Mouse (Mus musculus) embryonic facial prominence, embryonic 15.5 days (tissue): ENCODE data around the gene Fam20b. TPM values are rescaled to one million over a fixed set of nuclear protein-coding genes. Genes with fewer than 3 reads are reported as not detected.

Experiments used
- ATAC-seq: fragments of 200-750 bp; cut with Nextera tagmentation; 2 replicates; pipeline ENCODE4 v1.8.0; 2017; ENCODE audit warnings: low read depth, moderate TSS enrichment; ENCODE audit not compliant: insufficient number of reproducible peaks, low FRiP score, low TSS enrichment
- H3K27ac ChIP-seq: fragments of 300-500 bp; sonication (generic); replicated peaks from 2 replicates; pipeline ENCODE4 v1.5.1; 2015; ENCODE audit warnings: mild to moderate bottlenecking, inconsistent platforms
- H3K27me3 ChIP-seq: fragments of 300-500 bp; sonication (generic); 2 replicates; pipeline ENCODE4 v1.6.1; 2015; ENCODE audit warnings: inconsistent platforms
- H3K36me3 ChIP-seq: fragments of 300-500 bp; sonication (generic); 2 replicates; pipeline ENCODE4 v1.6.1; 2015; ENCODE audit warnings: mild to moderate bottlenecking, inconsistent platforms
- H3K4me1 ChIP-seq: fragments of 300-500 bp; sonication (generic); 2 replicates; pipeline ENCODE4 v1.6.1; 2015; ENCODE audit warnings: inconsistent platforms
- H3K4me2 ChIP-seq: fragments of 300-500 bp; sonication (generic); replicated peaks from 2 replicates; pipeline ENCODE4 v1.6.1; 2015; ENCODE audit warnings: mild to moderate bottlenecking, inconsistent platforms
- H3K4me3 ChIP-seq: fragments of 300-500 bp; sonication (generic); replicated peaks from 2 replicates; pipeline ENCODE4 v1.5.1; 2015; ENCODE audit warnings: mild to moderate bottlenecking, inconsistent platforms
- H3K9ac ChIP-seq: fragments of 300-500 bp; sonication (generic); 2 replicates; pipeline ENCODE4 v1.6.1; 2015; ENCODE audit warnings: inconsistent platforms
- H3K9me3 ChIP-seq: fragments of 300-500 bp; sonication (generic); replicated peaks from 2 replicates; pipeline ENCODE4 v1.6.1; 2016; ENCODE audit warnings: inconsistent platforms
- WGBS: fragments of 180-500 bp; shearing (Covaris S2); methylation state at CpG from one replicate; pipeline ENCODE4 v1.1.7; 2015; 5-methylcytosine and 5-hydroxymethylcytosine counted together
- polyA plus RNA-seq: library from polyadenylated mRNA; unstranded; fragments of >200 nt; fragmentation: Nextera tagmentation; extraction: Ambion mirVana; gene quantifications from 2 replicates; pipeline ENCODE4 v1.2.1, GENCODE M21; 2015

The Fam20b gene
- polyA plus RNA-seq, 1 experiment from 2014 or later: 28.0 TPM

DNA sequence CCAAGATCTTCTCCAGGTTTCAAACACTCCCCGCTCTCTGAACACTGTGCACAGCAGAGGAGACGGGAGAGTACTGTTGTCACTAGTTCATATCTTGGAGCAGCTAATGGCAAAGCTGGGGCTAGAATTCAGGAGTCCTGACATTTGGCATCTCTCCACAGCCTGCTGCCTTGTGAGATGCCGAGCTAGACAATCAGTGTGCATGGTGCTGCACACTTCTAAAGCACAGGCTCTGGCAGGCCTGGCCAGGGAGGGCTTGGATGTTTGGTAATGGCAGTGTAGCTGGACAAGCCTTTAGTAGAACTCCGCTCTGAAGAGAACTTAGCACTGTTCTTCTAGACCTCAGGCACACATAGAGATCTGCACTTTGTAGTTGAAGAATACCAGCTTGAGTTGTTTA is 72.9 kb downstream of the Fam20b start:
- Histone ChIP-seq H3K4me2 (no peak overlapping the region), H3K27me3 (no peaks in the 10 kb centered on the region), H3K9ac (no peak overlapping the region), H3K36me3 (peaks cover 27% of the 10 kb centered on the region), H3K27ac (no peak overlapping the region), H3K4me1 (peaks cover 26% of the 10 kb centered on the region), H3K4me3 (no peak overlapping the region), H3K9me3 (no peaks in the 10 kb centered on the region)
- ATAC-seq: no peak
- WGBS: 79% methylated on average over 4 of the region's 4 CpGs

DNA sequence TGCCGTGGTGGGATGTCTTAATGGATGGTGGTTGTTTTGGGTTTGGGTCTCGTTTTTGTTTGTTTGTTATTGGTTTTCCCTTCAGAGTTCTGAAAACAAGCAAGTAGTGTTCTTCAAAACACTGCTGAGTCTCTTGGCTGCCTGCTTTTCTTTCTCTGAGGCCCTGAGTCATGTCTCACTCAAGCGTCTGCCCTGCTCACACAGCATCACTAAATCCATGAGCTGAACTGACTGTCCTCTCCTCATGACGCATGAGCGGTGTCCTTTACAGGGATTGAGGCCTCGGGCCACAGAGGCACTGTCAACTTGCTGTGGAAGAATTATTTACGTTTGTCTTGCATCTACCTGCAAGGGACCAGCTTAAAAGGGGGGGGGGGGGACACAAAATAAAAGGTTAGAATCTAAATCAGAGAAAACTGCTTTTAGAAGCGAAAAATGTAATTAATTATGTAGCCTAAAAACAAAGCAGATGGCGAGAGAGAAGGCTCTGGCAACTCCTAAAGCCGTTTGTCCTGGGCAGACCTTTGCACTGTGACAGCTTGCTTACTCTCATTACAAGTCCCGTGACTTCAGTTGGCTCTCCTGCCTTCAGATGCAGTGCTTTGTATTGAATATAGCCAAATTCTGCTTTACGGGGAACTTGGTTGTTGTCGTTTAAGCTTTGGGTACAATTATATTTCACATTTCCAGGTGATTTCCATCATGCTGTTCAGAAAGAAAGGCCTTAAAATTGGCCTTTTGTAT is 73.9 kb downstream of the Fam20b start:
- no peak overlapping the region for H3K4me3 ChIP-seq
- no peak for ATAC-seq
- WGBS: 51% methylated on average over 13 of the region's 13 CpGs
- peak overlapping the region; percentile 39; the same call in 1 of the 2 replicates for H3K27ac ChIP-seq
- H3K9ac ChIP-seq: no peak overlapping the region
- H3K4me2 ChIP-seq: no peak overlapping the region
- no peaks in the 10 kb centered on the region for H3K27me3 ChIP-seq
- H3K36me3 ChIP-seq: peaks cover 34% of the 10 kb centered on the region
- H3K9me3 ChIP-seq: no peaks in the 10 kb centered on the region
- peaks cover 26% of the 10 kb centered on the region for H3K4me1 ChIP-seq

DNA sequence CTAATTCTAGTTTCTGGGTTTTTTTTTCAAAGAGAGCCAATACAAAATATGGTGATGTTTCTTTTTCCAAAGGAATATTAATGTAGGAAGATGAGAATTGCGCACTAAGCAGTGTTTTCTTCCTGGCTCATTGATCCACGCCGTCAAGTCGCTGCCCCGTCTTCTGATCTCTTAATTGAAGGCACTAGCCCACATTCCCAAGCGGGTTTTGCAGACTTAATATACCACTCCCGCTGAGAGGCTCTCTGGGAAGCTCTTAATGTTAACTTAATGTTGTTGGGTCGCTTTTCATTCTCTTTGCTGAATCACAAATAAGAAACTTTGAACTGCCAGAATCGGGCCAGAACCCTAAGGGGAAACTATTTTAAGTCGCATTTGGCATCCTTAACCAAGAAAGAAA is 74.8 kb downstream of the Fam20b start:
- peaks cover 26% of the 10 kb centered on the region for H3K4me1 ChIP-seq
- no peak overlapping the region for H3K4me2 ChIP-seq
- no peaks in the 10 kb centered on the region for H3K27me3 ChIP-seq
- ATAC-seq: no peak
- H3K36me3 ChIP-seq: peaks cover 36% of the 10 kb centered on the region
- peak overlapping the region; percentile 39; the same call in 1 of the 2 replicates for H3K27ac ChIP-seq
- no peak overlapping the region for H3K4me3 ChIP-seq
- no peaks in the 10 kb centered on the region for H3K9me3 ChIP-seq
- no peak overlapping the region for H3K9ac ChIP-seq
- WGBS: 24% methylated on average over 10 of the region's 10 CpGs

DNA sequence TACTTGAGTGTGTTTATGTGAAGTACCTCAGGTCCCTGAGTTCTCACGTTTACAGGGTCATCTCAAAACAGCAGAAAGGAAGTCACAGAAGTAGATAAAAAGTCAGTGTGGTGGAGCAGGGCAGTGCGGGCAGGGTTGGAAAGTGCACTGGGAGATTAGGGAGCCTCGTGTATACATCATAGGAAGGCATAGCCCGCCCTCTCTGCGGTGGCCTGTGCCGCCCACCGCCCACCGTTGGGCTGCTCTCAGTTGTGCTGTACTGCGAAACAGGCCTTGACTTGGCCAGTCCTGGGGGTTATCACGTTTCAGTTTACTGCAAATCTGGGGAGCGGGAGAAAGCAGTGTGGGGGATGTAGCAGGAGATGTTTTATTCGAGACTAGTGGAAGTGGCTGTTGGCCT is 76.1 kb downstream of the Fam20b start:
- Histone ChIP-seq H3K27me3 (no peaks in the 10 kb centered on the region), H3K4me1 (peaks cover 26% of the 10 kb centered on the region), H3K4me3 (no peak overlapping the region), H3K4me2 (no peak overlapping the region), H3K36me3 (peaks cover 36% of the 10 kb centered on the region), H3K9ac (no peak overlapping the region), H3K9me3 (no peaks in the 10 kb centered on the region), H3K27ac (peak overlapping the region; percentile 48)
- ATAC-seq: peak; percentile 61; the same call in 1 of the 2 replicates
- 53% methylated on average over 12 of the region's 12 CpGs for WGBS

DNA sequence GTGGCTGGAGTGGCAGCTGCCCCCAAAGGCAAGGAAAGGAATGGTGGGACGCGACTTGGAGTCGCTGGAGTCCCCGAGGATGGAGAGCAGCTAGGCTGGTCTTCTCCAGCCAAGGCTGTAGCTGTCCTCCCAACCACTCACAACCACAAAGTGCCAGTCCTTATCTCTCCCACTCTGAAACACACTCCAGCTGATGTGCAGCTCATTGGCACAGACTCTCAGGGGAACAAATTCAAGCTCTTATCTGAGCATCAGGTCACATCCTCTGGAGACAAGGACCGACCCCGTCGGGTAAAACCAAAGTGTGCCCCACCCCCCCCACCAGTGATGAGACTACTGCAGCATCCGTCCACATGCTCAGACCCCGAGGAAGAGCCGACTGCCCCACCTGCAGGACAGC is 77.1 kb downstream of the Fam20b start:
- ATAC-seq: no peak
- Histone ChIP-seq H3K27ac (no peak overlapping the region), H3K4me3 (no peak overlapping the region), H3K4me1 (peaks cover 26% of the 10 kb centered on the region), H3K9ac (no peak overlapping the region), H3K36me3 (peaks cover 39% of the 10 kb centered on the region), H3K9me3 (no peaks in the 10 kb centered on the region), H3K4me2 (no peak overlapping the region), H3K27me3 (no peaks in the 10 kb centered on the region)
- WGBS: 89% methylated on average over 10 of the region's 10 CpGs

DNA sequence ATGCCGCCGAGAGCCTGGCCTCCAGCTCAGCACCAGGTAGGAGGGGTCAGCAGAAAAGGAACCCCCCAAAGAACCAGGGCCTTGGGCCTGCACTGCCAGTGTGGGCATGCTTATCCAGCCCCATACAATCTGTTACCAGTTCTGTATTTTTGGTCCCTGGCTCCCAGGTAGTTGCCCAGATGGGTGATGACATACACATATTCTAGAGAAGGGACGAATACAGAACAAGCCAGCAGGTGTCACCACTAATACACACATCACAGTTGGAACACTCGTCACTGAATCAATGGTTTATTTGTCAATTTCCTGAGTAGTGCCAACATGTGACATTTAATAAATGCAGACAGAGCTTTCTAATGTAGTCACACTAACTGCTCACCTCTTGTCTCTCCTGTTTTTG is 78.3 kb downstream of the Fam20b start:
- H3K9ac ChIP-seq: no peak overlapping the region
- H3K27ac ChIP-seq: no peak overlapping the region
- 70% methylated on average over 4 of the region's 4 CpGs for WGBS
- H3K4me1 ChIP-seq: peaks cover 26% of the 10 kb centered on the region
- no peak overlapping the region for H3K4me3 ChIP-seq
- H3K9me3 ChIP-seq: no peaks in the 10 kb centered on the region
- peaks cover 45% of the 10 kb centered on the region for H3K36me3 ChIP-seq
- no peaks in the 10 kb centered on the region for H3K27me3 ChIP-seq
- ATAC-seq: no peak
- H3K4me2 ChIP-seq: no peak overlapping the region

DNA sequence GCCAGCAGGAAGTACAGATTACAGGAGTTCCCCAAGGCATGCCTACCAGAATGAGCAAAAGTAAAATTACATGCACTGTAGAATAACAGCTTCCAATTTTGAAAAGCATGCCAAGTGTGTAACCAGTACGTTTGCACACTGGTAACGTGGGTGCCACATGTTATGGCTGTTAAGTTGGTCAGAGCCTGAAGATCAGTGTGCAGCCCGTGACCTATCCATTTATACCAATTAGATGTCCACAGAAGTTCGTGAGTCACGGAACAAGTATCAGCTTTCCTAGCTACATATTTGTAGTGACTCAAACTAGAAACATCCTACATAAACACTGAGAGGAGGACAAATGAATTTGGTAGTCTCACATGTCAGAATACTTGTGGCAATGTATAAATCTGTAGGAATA is 79.4 kb downstream of the Fam20b start:
- no peak overlapping the region for H3K9ac ChIP-seq
- no peak overlapping the region for H3K4me2 ChIP-seq
- no peaks in the 10 kb centered on the region for H3K9me3 ChIP-seq
- no peak overlapping the region for H3K4me3 ChIP-seq
- peaks cover 54% of the 10 kb centered on the region for H3K36me3 ChIP-seq
- peaks cover 18% of the 10 kb centered on the region for H3K4me1 ChIP-seq
- WGBS: 63% methylated on average over 5 of the region's 5 CpGs
- no peak overlapping the region for H3K27ac ChIP-seq
- ATAC-seq: no peak
- H3K27me3 ChIP-seq: no peaks in the 10 kb centered on the region

DNA sequence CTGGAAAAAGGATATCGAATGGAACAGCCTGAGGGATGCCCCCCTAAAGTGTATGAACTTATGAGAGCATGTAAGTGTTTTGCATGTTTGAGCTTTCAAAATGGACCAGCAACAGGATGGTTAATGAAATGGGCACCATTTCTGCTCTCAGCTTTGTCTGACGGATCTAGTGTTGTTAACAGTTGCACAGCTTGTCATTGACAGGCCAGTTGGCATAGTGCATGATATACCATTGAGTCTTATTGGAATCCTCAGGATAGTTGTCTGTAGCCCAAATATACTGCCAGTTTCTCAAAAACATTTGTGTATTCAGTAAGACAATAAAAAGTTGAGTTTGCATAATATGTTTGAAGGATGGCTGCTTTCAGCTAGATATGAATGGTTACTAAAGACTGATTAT is 83.7 kb downstream of the Fam20b start:
- H3K9me3 ChIP-seq: no peaks in the 10 kb centered on the region

DNA sequence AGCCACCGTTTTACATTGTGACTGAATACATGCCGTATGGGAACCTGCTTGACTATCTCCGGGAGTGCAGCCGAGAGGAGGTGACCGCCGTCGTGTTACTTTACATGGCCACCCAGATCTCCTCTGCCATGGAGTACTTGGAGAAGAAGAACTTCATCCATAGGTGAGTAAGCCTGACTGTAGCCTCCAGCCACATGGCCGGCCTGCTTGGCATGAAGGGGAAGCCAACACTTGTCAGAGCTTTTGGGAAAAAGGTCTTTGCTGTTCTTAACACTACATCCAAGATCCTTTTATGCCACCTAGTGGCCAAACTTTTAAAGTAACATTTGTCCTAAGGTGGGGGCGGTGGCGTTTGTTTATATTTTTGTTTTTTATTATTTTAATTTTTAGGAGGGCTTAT is 85.8 kb downstream of the Fam20b start:
- 76% methylated on average over 10 of the region's 10 CpGs for WGBS
- H3K4me3 ChIP-seq: no peak overlapping the region
- no peak overlapping the region for H3K4me2 ChIP-seq
- H3K27me3 ChIP-seq: no peaks in the 10 kb centered on the region
- no peak overlapping the region for H3K27ac ChIP-seq
- H3K4me1 ChIP-seq: no peaks in the 10 kb centered on the region
- H3K9ac ChIP-seq: no peak overlapping the region
- H3K9me3 ChIP-seq: no peaks in the 10 kb centered on the region
- peak; percentile 51; the same call in 1 of the 2 replicates for ATAC-seq
- peaks cover 60% of the 10 kb centered on the region for H3K36me3 ChIP-seq

More for the DNA sequence above, 83.7 kb downstream of the Fam20b start:
- H3K27me3 ChIP-seq: no peaks in the 10 kb centered on the region
- H3K36me3 ChIP-seq: peaks cover 58% of the 10 kb centered on the region
- no peak for ATAC-seq
- H3K4me1 ChIP-seq: no peaks in the 10 kb centered on the region
- H3K4me2 ChIP-seq: no peak overlapping the region
- 77% methylated on average over 2 of the region's 2 CpGs for WGBS
- no peak overlapping the region for H3K4me3 ChIP-seq
- no peak overlapping the region for H3K9ac ChIP-seq
- H3K27ac ChIP-seq: no peak overlapping the region

DNA sequence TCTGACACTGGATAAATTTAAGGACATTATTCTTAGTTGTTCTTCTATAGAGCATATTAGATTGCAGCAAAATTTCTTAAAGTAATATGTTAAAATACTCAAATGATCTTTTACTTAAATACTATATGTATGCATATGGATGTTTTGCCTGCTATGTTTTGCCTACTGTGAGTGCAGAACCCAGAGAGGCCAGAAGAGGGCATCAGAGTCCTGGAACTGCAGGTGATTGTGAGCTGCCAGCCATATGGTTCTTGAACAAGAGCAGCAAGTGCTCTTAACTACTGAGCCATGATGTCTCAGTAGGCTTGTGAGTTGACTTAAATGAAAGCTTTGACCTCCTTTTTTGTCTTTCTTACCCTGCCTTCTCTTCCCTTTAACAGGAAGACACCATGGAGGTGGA is 87.9 kb downstream of the Fam20b start:
- Histone ChIP-seq H3K27me3 (no peaks in the 10 kb centered on the region), H3K9me3 (no peaks in the 10 kb centered on the region), H3K4me2 (no peak overlapping the region), H3K4me3 (no peak overlapping the region), H3K4me1 (no peaks in the 10 kb centered on the region), H3K36me3 (peaks cover 51% of the 10 kb centered on the region), H3K9ac (no peak overlapping the region), H3K27ac (no peak overlapping the region)
- no peak for ATAC-seq

DNA sequence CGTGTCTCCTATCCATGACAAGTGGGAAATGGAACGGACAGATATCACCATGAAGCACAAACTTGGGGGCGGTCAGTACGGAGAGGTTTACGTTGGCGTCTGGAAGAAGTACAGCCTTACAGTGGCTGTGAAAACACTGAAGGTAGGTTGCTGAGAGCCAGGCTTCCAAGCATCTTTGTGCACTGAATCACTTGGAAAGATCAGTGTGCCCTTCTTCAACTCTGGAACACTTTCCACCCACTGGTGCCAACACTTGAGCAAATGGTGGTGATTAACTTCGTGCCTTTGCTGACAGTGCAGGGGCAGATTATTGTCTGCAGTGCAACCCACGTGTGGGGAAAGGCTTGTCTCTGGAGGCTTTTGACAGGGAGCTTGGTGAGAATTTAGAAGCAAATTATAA is 88.9 kb downstream of the Fam20b start:
- WGBS: 93% methylated on average over 8 of the region's 8 CpGs
- H3K4me2 ChIP-seq: no peak overlapping the region
- H3K27me3 ChIP-seq: no peaks in the 10 kb centered on the region
- no peak overlapping the region for H3K4me3 ChIP-seq
- no peaks in the 10 kb centered on the region for H3K4me1 ChIP-seq
- peaks cover 51% of the 10 kb centered on the region for H3K36me3 ChIP-seq
- H3K9me3 ChIP-seq: no peaks in the 10 kb centered on the region
- H3K9ac ChIP-seq: no peak overlapping the region
- no peak for ATAC-seq
- H3K27ac ChIP-seq: no peak overlapping the region
